Mouse (Mus musculus) cerebellum, adult 2 months (tissue): ENCODE measurements at regions not wholly inside any gene's neighbourhood (a gene's known extent, or its start where the extent isn't known, plus 50 kb on each side); places are given as distances from the start of the nearest gene placed in this dataset.

Source experiments
- DNase-seq, 2 experiments: peaks; one replicate each; pipeline ENCODE4 v3.0.0; 2021
- H3K27ac ChIP-seq: fragments of 200-500 bp; 2 replicates; pipeline ENCODE4 v1.5.1; 2012; ENCODE audit warnings: low read length, control low read depth, inconsistent platforms; ENCODE audit not compliant: insufficient read depth
- H3K27me3 ChIP-seq: fragments of 200-500 bp; 2 replicates; pipeline ENCODE4 v1.6.1; 2012; ENCODE audit warnings: inconsistent platforms, mild to moderate bottlenecking, low read length, moderate library complexity; ENCODE audit not compliant: control insufficient read depth, insufficient read depth
- H3K4me1 ChIP-seq: fragments of 200-500 bp; 2 replicates; pipeline ENCODE4 v1.6.1; 2011; ENCODE audit warnings: low read length; ENCODE audit not compliant: control insufficient read depth, insufficient read depth
- H3K4me3 ChIP-seq: fragments of 200-500 bp; replicated peaks from 2 replicates; pipeline ENCODE3; 2011; ENCODE audit warnings: mild to moderate bottlenecking, low read depth, low read length, control low read depth; ENCODE audit not compliant: insufficient read depth
- CTCF ChIP-seq: fragments of 200-500 bp; IDR thresholded peaks from 2 replicates; pipeline ENCODE4 v1.5.1; 2011; ENCODE audit warnings: low read depth, mild to moderate bottlenecking, control low read depth, low read length, moderate library complexity, borderline replicate concordance; ENCODE audit not compliant: insufficient read depth
- POLR2A ChIP-seq: fragments of 200-500 bp; IDR thresholded peaks from 2 replicates; pipeline ENCODE4 v1.6.1; 2011; ENCODE audit warnings: low read length, control low read depth, borderline replicate concordance; ENCODE audit not compliant: insufficient read depth
- WGBS: fragments of 180-500 bp; shearing (Covaris S2); methylation state at CpG from one replicate; pipeline ENCODE4 v1.1.7; 2018; 5-methylcytosine and 5-hydroxymethylcytosine counted together

GRCm38 (mm10) chr3:61285924-61286520, 75.4 kb upstream of the Rap2b start:
- DNase-seq, result no peak
- Histone ChIP-seq H3K4me3 (no peak overlapping the region), H3K4me1 (no peaks in the 10 kb centered on the region), H3K27ac (no peak overlapping the region), H3K27me3 (no peaks in the 10 kb centered on the region)
- TF ChIP-seq POLR2A, result no peak
- no peak for TF ChIP-seq CTCF
- 29% methylated on average over 10 of the region's 10 CpGs for WGBS

GRCm38 (mm10) chr3:61288195-61288594, 73.2 kb upstream of the Rap2b start:
- no peak overlapping the region for H3K27ac ChIP-seq
- 42% methylated on average over 1 of the region's 1 CpGs for WGBS
- no peaks in the 10 kb centered on the region for H3K4me1 ChIP-seq
- DNase-seq, result no peak
- H3K4me3 ChIP-seq, result no peak overlapping the region
- no peak for TF ChIP-seq POLR2A
- no peak for TF ChIP-seq CTCF
- H3K27me3 ChIP-seq, result no peaks in the 10 kb centered on the region

- no peak for DNase-seq
- Histone ChIP-seq H3K4me3 (no peak overlapping the region), H3K27ac (no peak overlapping the region), H3K27me3 (no peaks in the 10 kb centered on the region), H3K4me1 (no peaks in the 10 kb centered on the region)
- WGBS, result 87% methylated on average over 6 of the region's 6 CpGs
- TF ChIP-seq POLR2A (no peak), CTCF (no peak)
These were observed 66.6 kb upstream of the Rap2b start for GRCm38 (mm10) chr3:61294855-61295254.

GRCm38 (mm10) chr3:61297290-61297689, 64.1 kb upstream of the Rap2b start:
- Histone ChIP-seq H3K27me3 (no peaks in the 10 kb centered on the region), H3K27ac (no peak overlapping the region), H3K4me1 (no peaks in the 10 kb centered on the region), H3K4me3 (no peak overlapping the region)
- DNase-seq, result no peak
- no peak for TF ChIP-seq CTCF
- TF ChIP-seq POLR2A, result no peak
- WGBS, result 62% methylated on average over 3 of the region's 3 CpGs

- TF ChIP-seq CTCF (no peak), POLR2A (no peak)
- DNase-seq, result no peak
- no peak overlapping the region for H3K27ac ChIP-seq
- no peaks in the 10 kb centered on the region for H3K4me1 ChIP-seq
- H3K27me3 ChIP-seq, result no peaks in the 10 kb centered on the region
- no peak overlapping the region for H3K4me3 ChIP-seq
- 95% methylated on average over 3 of the region's 3 CpGs for WGBS
These were observed 59.2 kb upstream of the Rap2b start for GRCm38 (mm10) chr3:61302214-61302613.

- Histone ChIP-seq H3K27me3 (no peaks in the 10 kb centered on the region), H3K27ac (no peak overlapping the region), H3K4me3 (no peak overlapping the region), H3K4me1 (no peaks in the 10 kb centered on the region)
- WGBS, result 76% methylated on average over 3 of the region's 3 CpGs
- no peak for TF ChIP-seq POLR2A
- no peak for TF ChIP-seq CTCF
- DNase-seq, result no peak
These were observed 58.0 kb upstream of the Rap2b start for GRCm38 (mm10) chr3:61303485-61303884.

GRCm38 (mm10) chr3:61306306-61306705, 55.1 kb upstream of the Rap2b start:
- Histone ChIP-seq H3K4me1 (no peaks in the 10 kb centered on the region), H3K4me3 (no peak overlapping the region), H3K27ac (no peak overlapping the region), H3K27me3 (no peaks in the 10 kb centered on the region)
- 55% methylated on average over 2 of the region's 2 CpGs for WGBS
- TF ChIP-seq CTCF (no peak), POLR2A (no peak)
- no peak for DNase-seq

- 96% methylated on average over 2 of the region's 2 CpGs for WGBS
- H3K27me3 ChIP-seq, result no peaks in the 10 kb centered on the region
- H3K4me1 ChIP-seq, result no peaks in the 10 kb centered on the region
- no peak for TF ChIP-seq POLR2A
- no peak for TF ChIP-seq CTCF
- H3K4me3 ChIP-seq, result no peak overlapping the region
- no peak overlapping the region for H3K27ac ChIP-seq
- no peak for DNase-seq
These were observed 52.7 kb upstream of the Rap2b start for GRCm38 (mm10) chr3:61308764-61309163.

GRCm38 (mm10) chr3:61309197-61309596, 52.2 kb upstream of the Rap2b start:
- DNase-seq, result no peak
- TF ChIP-seq POLR2A (no peak), CTCF (no peak)
- Histone ChIP-seq H3K27ac (no peak overlapping the region), H3K4me1 (no peaks in the 10 kb centered on the region), H3K4me3 (no peak overlapping the region), H3K27me3 (no peaks in the 10 kb centered on the region)
- 94% methylated on average over 1 of the region's 1 CpGs for WGBS
